Mouse (Mus musculus): Measurements from ENCODE around the gene Tmem245.
A peak's percentile ranks its signal among the peaks of the same experiment; 100 is the strongest.

Tmem245 gene

GRCm38 (mm10) chr4:56946641-56947640, at the start of gene Tmem245:
Gene Tmem245 (minus strand): TSS chr4:56947437.
- DNase-seq (ENCODE audit: low spot score in 2 of 2), result peak; percentile 89 to 94

- no peak for DNase-seq (ENCODE audit: low spot score in 2 of 2)
These were observed 46.1 kb upstream of the Tmem245 start for GRCm38 (mm10) chr4:56993331-56993730.

- no peak for DNase-seq (ENCODE audit: low spot score in 2 of 2)
These were observed 44.7 kb upstream of the Tmem245 start for GRCm38 (mm10) chr4:56991951-56992350.

GRCm38 (mm10) chr4:56990215-56990584, 43.0 kb upstream of the Tmem245 start, which contains the start of gene Frrs1l:
Gene Frrs1l (minus strand): TSS chr4:56990391.
- DNase-seq (ENCODE audit: low spot score in 2 of 2), result no peak

- no peak for DNase-seq (ENCODE audit: low spot score in 2 of 2)
These were observed 42.4 kb upstream of the Tmem245 start for GRCm38 (mm10) chr4:56989431-56990214.

- no peak for DNase-seq (ENCODE audit: low spot score in 2 of 2)
These were observed 18.4 kb upstream of the Tmem245 start for GRCm38 (mm10) chr4:56965586-56966179.

- DNase-seq (ENCODE audit: low spot score in 2 of 2), result no peak
These were observed 16.4 kb upstream of the Tmem245 start for GRCm38 (mm10) chr4:56963687-56964086.

- DNase-seq (ENCODE audit: low spot score in 2 of 2), result no peak
These were observed 14.2 kb upstream of the Tmem245 start for GRCm38 (mm10) chr4:56961320-56961925.

- DNase-seq (ENCODE audit: low spot score in 2 of 2), result no peak
These were observed 10.3 kb upstream of the Tmem245 start for GRCm38 (mm10) chr4:56957518-56957917.

GRCm38 (mm10) chr4:56953235-56953634, 6.0 kb upstream of the Tmem245 start:
- no peak for DNase-seq (ENCODE audit: low spot score in 2 of 2)

GRCm38 (mm10) chr4:56951701-56952100, 4.5 kb upstream of the Tmem245 start:
- DNase-seq (ENCODE audit: low spot score in 2 of 2), result no peak

GRCm38 (mm10) chr4:56949494-56949893, 2.3 kb upstream of the Tmem245 start:
- no peak for DNase-seq (ENCODE audit: low spot score in 2 of 2)

- DNase-seq (ENCODE audit: low spot score in 2 of 2), result no peak
These were observed 1.1 kb downstream of the Tmem245 start for GRCm38 (mm10) chr4:56946180-56946579.

GRCm38 (mm10) chr4:56944286-56944685, 3.0 kb downstream of the Tmem245 start:
- no peak for DNase-seq (ENCODE audit: low spot score in 2 of 2)

- no peak for DNase-seq (ENCODE audit: low spot score in 2 of 2)
These were observed 4.0 kb downstream of the Tmem245 start for GRCm38 (mm10) chr4:56943258-56943657.

GRCm38 (mm10) chr4:56942567-56942966, 4.7 kb downstream of the Tmem245 start:
- no peak for DNase-seq (ENCODE audit: low spot score in 2 of 2)

- DNase-seq (ENCODE audit: low spot score in 2 of 2), result no peak
These were observed 5.8 kb downstream of the Tmem245 start for GRCm38 (mm10) chr4:56941481-56941880.

- no peak for DNase-seq (ENCODE audit: low spot score in 2 of 2)
These were observed 10.1 kb downstream of the Tmem245 start for GRCm38 (mm10) chr4:56937136-56937535.

- no peak for DNase-seq (ENCODE audit: low spot score in 2 of 2)
These were observed 11.9 kb downstream of the Tmem245 start for GRCm38 (mm10) chr4:56935327-56935726.

- DNase-seq (ENCODE audit: low spot score in 2 of 2), result no peak
These were observed 14.1 kb downstream of the Tmem245 start for GRCm38 (mm10) chr4:56933154-56933553.

GRCm38 (mm10) chr4:56932096-56932495, 15.1 kb downstream of the Tmem245 start:
- DNase-seq (ENCODE audit: low spot score in 2 of 2), result no peak

GRCm38 (mm10) chr4:56930312-56930711, 16.9 kb downstream of the Tmem245 start:
- no peak for DNase-seq (ENCODE audit: low spot score in 2 of 2)

All from urinary bladder, postnatal 4 days (tissue).